Comparison of ENCODE assay signal across 9 mouse cellular contexts in genomic region chr16:44204331-44204730, GRCm38 (mm10). TPM values are rescaled to one million over a fixed set of nuclear protein-coding genes. Genes with fewer than 3 reads are reported as not detected.
A peak's percentile ranks its signal among the peaks of the same experiment; 100 is the strongest.
DNase-seq lines count a peak whose midpoint lies in the region.
"Had no signal": no experiment of that assay in that cellular context is flagged by ENCODE, and none has a peak within 500 bp of the region (broad histone marks: within the 10 kb centered on the region; RNA-seq: fewer than 3 reads in every experiment).

No protein-coding gene starts in this region.

- DNase-seq in left cerebral cortex, postnatal 4 days, result peak; percentile 22
- DNase-seq in left cerebral cortex, adult 8-10 months (ENCODE audit: low spot score in 2 of 2), result no peak
- peak; percentile 80 to 89 for DNase-seq in cerebellum, adult 18-20 months
- peak; percentile 70 to 75 for DNase-seq in cerebellum, postnatal 36 days
- DNase-seq in lung, postnatal 14 days, result peak; percentile 5
- DNase-seq in heart, postnatal 14 days, result no peak
- no peak for DNase-seq in spleen, adult 18-20 months
- DNase-seq in thymus, postnatal 0 days (ENCODE audit: low spot score), result no peak
- DNase-seq: right cerebral cortex, postnatal 4 days had no signal

- intact Hi-C loops in left cerebral cortex, postnatal 4 days (cut with DNase I), result no loop called here
- intact Hi-C loops in heart, postnatal 14 days (cut with DNase I), result no loop called here

RNA-seq across cellular contexts. Expression of gene Usf3, which starts 31.3 kb away (rescaled TPM):
- 10 to 100 TPM; 27.7 to 27.9 TPM for total RNA-seq in left cerebral cortex, postnatal 4 days (2021)
- 10 to 100 TPM; 31.2 to 37.7 (median 33.9) TPM for total RNA-seq in left cerebral cortex, adult 8-10 months (2022)
- total RNA-seq in heart, postnatal 14 days (2021), result 10 to 100 TPM; 21.0 to 22.3 TPM
- polyA plus RNA-seq in thymus, postnatal 0 days (2015; fragmentation: Nextera tagmentation; extraction: Ambion mirVana), result 2.6 and 2.9 TPM in 2 replicates

Comparison
In these comparisons a context has a peak if more than half of its experiments do, and no peak if none do; other contexts are left out.
1. DNase-seq: peak in left cerebral cortex, postnatal 4 days (single experiment), cerebellum, adult 18-20 months (2 of 2), cerebellum, postnatal 36 days (2 of 2) and lung, postnatal 14 days (single experiment); none in left cerebral cortex, adult 8-10 months (0 of 2), heart, postnatal 14 days (0 of 2), spleen, adult 18-20 months (0 of 2) and thymus, postnatal 0 days (single experiment).